Mouse (Mus musculus): ENCODE results near the gene Ckap5. TPM values are rescaled to one million over a fixed set of nuclear protein-coding genes. Genes with fewer than 3 reads are reported as not detected.

Ckap5 gene
- polyA plus RNA-seq, 1 experiment from 2014 or later = 101 TPM

DNA sequence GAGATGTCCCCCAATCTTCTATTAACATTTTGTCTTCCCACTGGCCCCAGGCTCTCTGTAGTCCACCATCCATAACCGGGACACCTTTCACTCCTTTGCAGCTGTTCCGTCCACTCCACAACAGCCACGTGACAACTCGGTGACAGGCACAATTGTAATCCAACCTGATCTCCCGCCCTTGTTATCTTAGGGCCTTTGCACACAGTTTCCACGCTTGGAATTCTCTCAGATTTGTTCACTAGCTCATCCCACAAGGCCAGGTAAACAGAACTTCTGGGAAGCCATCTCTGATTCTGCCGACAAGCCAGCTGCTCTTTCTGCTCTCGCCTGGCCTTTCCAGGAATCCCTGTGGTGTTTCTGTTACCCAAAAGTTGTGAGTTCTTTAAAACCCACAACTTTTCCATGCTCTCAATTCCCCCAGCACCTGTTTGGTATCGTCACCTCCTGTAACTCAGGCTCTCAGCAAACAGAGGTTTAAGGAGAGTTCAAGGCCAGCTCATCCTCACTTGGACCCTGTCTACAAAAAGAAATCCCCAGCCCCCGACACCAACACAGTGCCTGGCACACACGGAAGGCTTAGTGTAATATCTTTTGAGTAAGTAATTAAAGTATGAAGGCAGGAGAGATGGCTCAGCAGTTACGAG is 106.9 kb downstream of the Ckap5 start:
- no peak overlapping the region for H3K27ac ChIP-seq (ENCODE audit: low read depth, low read length)
- 84% methylated on average over 12 of the region's 12 CpGs for WGBS
- H3K4me3 ChIP-seq (ENCODE audit: low read length) = no peak overlapping the region
- no peak for ATAC-seq
- no peak overlapping the region for H3K9ac ChIP-seq (ENCODE audit: low read depth, low read length)
- H3K27me3 ChIP-seq (replicated peaks; ENCODE audit: control insufficient read depth, insufficient read depth, low read length) = no peaks in the 10 kb centered on the region
- no peaks in the 10 kb centered on the region for H3K4me1 ChIP-seq (ENCODE audit: control insufficient read depth, insufficient read depth, low read depth, low read length)
- H3K36me3 ChIP-seq (ENCODE audit: control insufficient read depth, insufficient read depth, low read length) = no peaks in the 10 kb centered on the region
- no peak overlapping the region for H3K4me2 ChIP-seq (ENCODE audit: low read length)
- no peaks in the 10 kb centered on the region for H3K9me3 ChIP-seq (ENCODE audit: control insufficient read depth, low read length)

- no peaks in the 10 kb centered on the region for H3K4me1 ChIP-seq (ENCODE audit: control insufficient read depth, insufficient read depth, low read depth, low read length)
- no peak overlapping the region for H3K27ac ChIP-seq (ENCODE audit: low read depth, low read length)
- no peaks in the 10 kb centered on the region for H3K9me3 ChIP-seq (ENCODE audit: control insufficient read depth, low read length)
- H3K27me3 ChIP-seq (replicated peaks; ENCODE audit: control insufficient read depth, insufficient read depth, low read length) = no peaks in the 10 kb centered on the region
- H3K36me3 ChIP-seq (ENCODE audit: control insufficient read depth, insufficient read depth, low read length) = no peaks in the 10 kb centered on the region
- WGBS = 85% methylated on average over 9 of the region's 9 CpGs
- no peak overlapping the region for H3K4me2 ChIP-seq (ENCODE audit: low read length)
- no peak for ATAC-seq
- no peak overlapping the region for H3K4me3 ChIP-seq (ENCODE audit: low read length)
- H3K9ac ChIP-seq (ENCODE audit: low read depth, low read length) = no peak overlapping the region
These were observed 108.3 kb downstream of the Ckap5 start for GRCm38 (mm10) chr2:91634841-91635240.

DNA sequence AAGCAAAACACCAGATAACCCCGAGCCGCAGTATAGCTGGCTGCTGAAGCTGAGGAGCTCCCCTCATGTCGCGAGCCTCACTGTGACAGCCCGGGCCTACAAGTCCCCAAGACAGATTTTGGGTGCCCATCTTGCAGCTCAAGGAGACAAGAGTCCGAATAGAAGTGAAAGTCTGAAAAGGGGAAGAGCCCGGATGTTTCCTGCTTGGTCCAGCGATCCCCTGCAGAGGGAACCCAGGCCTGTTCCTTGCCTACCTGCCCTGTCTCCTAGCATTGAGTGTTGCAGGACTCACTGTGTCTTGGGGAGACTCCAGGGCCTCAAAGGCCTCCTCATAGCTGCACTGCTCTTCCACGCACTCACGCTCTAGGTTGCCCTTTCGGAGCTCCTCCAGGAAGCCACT is 108.9 kb downstream of the Ckap5 start:
- no peak for ATAC-seq
- H3K27ac ChIP-seq (ENCODE audit: low read depth, low read length) = no peak overlapping the region
- no peak overlapping the region for H3K4me2 ChIP-seq (ENCODE audit: low read length)

GRCm38 (mm10) chr2:91636229-91636628 is 109.7 kb downstream of the Ckap5 start, which contains the start of gene F2:
TSS of gene F2 (minus strand) at chr2:91636414.
- Histone ChIP-seq H3K9me3 (ENCODE audit: control insufficient read depth, low read length) (no peaks in the 10 kb centered on the region), H3K27me3 (replicated peaks; ENCODE audit: control insufficient read depth, insufficient read depth, low read length) (no peaks in the 10 kb centered on the region), H3K4me2 (ENCODE audit: low read length) (no peak within 1 kb of the TSS), H3K9ac (ENCODE audit: low read depth, low read length) (no peak within 1 kb of the TSS; the same call in 1 of the 2 replicates), H3K4me1 (ENCODE audit: control insufficient read depth, insufficient read depth, low read depth, low read length) (no peaks in the 10 kb centered on the region), H3K27ac (ENCODE audit: low read depth, low read length) (no peak within 1 kb of the TSS), H3K36me3 (ENCODE audit: control insufficient read depth, insufficient read depth, low read length) (no peaks in the 10 kb centered on the region), H3K4me3 (ENCODE audit: low read length) (no peak within 1 kb of the TSS)
- 91% methylated on average over 8 of the region's 8 CpGs for WGBS
- no peak for ATAC-seq

More for the DNA sequence above, 108.9 kb downstream of the Ckap5 start:
- Histone ChIP-seq H3K27me3 (replicated peaks; ENCODE audit: control insufficient read depth, insufficient read depth, low read length) (no peaks in the 10 kb centered on the region), H3K9ac (ENCODE audit: low read depth, low read length) (no peak overlapping the region), H3K4me3 (ENCODE audit: low read length) (no peak overlapping the region), H3K9me3 (ENCODE audit: control insufficient read depth, low read length) (no peaks in the 10 kb centered on the region), H3K4me1 (ENCODE audit: control insufficient read depth, insufficient read depth, low read depth, low read length) (no peaks in the 10 kb centered on the region), H3K36me3 (ENCODE audit: control insufficient read depth, insufficient read depth, low read length) (no peaks in the 10 kb centered on the region)
- 88% methylated on average over 11 of the region's 11 CpGs for WGBS

DNA sequence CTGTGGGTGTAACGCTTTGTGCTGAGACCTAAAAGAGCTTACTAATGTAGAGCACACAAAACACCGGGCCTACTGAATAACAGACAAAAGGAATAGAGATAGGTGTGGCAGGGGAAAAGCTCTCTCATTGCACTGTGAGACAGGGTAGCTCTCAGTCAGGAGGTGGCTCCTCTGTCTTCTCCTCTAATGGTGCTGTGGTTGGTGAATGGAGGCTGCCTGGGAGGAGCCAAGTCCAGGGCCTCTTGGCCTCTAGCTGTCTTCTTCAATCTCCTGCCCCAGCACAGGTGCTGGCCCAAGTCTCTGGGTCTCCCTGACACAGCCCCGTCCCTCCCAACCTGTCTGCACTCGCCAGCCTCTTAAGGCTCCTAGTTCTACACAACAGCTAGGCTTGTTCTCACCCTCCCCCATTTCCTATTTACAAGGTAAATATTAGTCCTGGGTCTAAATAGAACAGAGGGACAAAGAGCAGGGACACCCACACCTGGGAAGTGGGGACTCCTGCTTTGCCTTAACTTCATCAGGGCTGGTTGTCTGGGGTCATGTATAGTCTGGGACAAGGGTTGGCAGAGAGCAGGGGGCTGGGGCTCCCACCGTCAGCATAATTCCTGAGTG is 110.3 kb downstream of the Ckap5 start:
- no peak overlapping the region for H3K27ac ChIP-seq (ENCODE audit: low read depth, low read length)
- ATAC-seq = no peak
- no peaks in the 10 kb centered on the region for H3K4me1 ChIP-seq (ENCODE audit: control insufficient read depth, insufficient read depth, low read depth, low read length)
- no peak overlapping the region for H3K4me3 ChIP-seq (ENCODE audit: low read length)
- 81% methylated on average over 5 of the region's 5 CpGs for WGBS
- no peaks in the 10 kb centered on the region for H3K9me3 ChIP-seq (ENCODE audit: control insufficient read depth, low read length)
- H3K27me3 ChIP-seq (replicated peaks; ENCODE audit: control insufficient read depth, insufficient read depth, low read length) = no peaks in the 10 kb centered on the region
- no peak overlapping the region for H3K9ac ChIP-seq (ENCODE audit: low read depth, low read length)
- no peaks in the 10 kb centered on the region for H3K36me3 ChIP-seq (ENCODE audit: control insufficient read depth, insufficient read depth, low read length)
- H3K4me2 ChIP-seq (ENCODE audit: low read length) = no peak overlapping the region

DNA sequence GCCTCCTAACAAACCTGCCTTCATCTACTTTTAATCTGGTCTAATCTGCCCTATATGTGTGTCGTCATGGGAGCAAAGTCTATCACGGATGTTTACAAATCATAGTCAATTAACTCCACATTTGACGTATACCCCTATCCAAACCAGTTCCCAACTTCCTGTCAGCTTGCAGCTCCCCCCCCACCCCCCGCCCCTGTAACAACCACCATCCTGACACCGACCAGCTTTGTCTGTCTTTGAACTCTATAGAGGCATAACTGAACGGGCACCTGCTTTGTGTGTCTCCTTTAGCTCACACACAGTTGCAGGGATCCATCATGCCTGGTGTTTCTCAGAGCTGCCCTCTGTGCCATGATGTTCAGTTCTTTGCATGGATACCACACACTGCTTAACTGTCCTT is 112.4 kb downstream of the Ckap5 start:
- no peak for ATAC-seq
- H3K27me3 ChIP-seq (replicated peaks; ENCODE audit: control insufficient read depth, insufficient read depth, low read length) = no peaks in the 10 kb centered on the region
- H3K4me1 ChIP-seq (ENCODE audit: control insufficient read depth, insufficient read depth, low read depth, low read length) = no peaks in the 10 kb centered on the region
- 84% methylated on average over 6 of the region's 6 CpGs for WGBS
- no peak overlapping the region for H3K9ac ChIP-seq (ENCODE audit: low read depth, low read length)
- H3K27ac ChIP-seq (ENCODE audit: low read depth, low read length) = no peak overlapping the region
- no peaks in the 10 kb centered on the region for H3K36me3 ChIP-seq (ENCODE audit: control insufficient read depth, insufficient read depth, low read length)
- no peak overlapping the region for H3K4me3 ChIP-seq (ENCODE audit: low read length)
- no peak overlapping the region for H3K4me2 ChIP-seq (ENCODE audit: low read length)
- no peaks in the 10 kb centered on the region for H3K9me3 ChIP-seq (ENCODE audit: control insufficient read depth, low read length)

DNA sequence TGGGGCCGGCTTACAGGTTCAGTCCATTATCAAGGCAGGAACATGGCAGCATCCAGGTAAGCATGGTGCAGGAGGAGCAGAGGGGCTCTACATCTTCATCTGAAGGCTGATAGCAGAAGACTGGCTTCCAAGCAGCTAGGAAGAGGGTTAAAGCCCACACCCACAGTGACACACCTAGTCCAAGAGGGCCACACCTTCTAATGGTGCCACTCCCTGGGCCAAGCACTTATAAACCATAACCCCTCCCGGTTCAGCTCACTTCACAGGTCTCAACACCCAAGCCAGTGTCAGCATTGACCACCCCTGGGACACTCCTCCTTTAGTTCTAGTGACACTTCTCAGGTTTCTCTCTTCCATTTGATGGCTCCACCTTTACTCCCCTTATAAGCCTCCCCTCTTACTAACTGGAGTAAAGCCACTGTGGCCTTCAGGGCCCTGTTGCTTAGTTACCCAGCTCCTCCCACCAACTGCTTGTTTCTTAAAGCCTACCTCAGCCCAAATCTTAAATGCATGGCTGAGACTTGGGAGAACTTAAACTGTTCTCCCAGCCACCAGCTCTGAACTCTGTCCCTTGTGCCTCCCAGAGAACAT is 116.4 kb downstream of the Ckap5 start:
- 82% methylated on average over 2 of the region's 2 CpGs for WGBS

GRCm38 (mm10) chr2:91644021-91644420 is 117.5 kb downstream of the Ckap5 start:
- peaks cover 6% of the 10 kb centered on the region for H3K4me1 ChIP-seq (ENCODE audit: control insufficient read depth, insufficient read depth, low read depth, low read length)
- H3K9ac ChIP-seq (ENCODE audit: low read depth, low read length) = no peak overlapping the region
- WGBS = 94% methylated on average over 11 of the region's 11 CpGs
- H3K4me3 ChIP-seq (ENCODE audit: low read length) = no peak overlapping the region
- no peaks in the 10 kb centered on the region for H3K9me3 ChIP-seq (ENCODE audit: control insufficient read depth, low read length)
- H3K4me2 ChIP-seq (ENCODE audit: low read length) = no peak overlapping the region
- H3K36me3 ChIP-seq (ENCODE audit: control insufficient read depth, insufficient read depth, low read length) = peaks cover 32% of the 10 kb centered on the region
- no peaks in the 10 kb centered on the region for H3K27me3 ChIP-seq (replicated peaks; ENCODE audit: control insufficient read depth, insufficient read depth, low read length)
- ATAC-seq = no peak
- H3K27ac ChIP-seq (ENCODE audit: low read depth, low read length) = no peak overlapping the region

More for the DNA sequence above, 116.4 kb downstream of the Ckap5 start:
- Histone ChIP-seq H3K4me1 (ENCODE audit: control insufficient read depth, insufficient read depth, low read depth, low read length) (no peaks in the 10 kb centered on the region), H3K27me3 (replicated peaks; ENCODE audit: control insufficient read depth, insufficient read depth, low read length) (no peaks in the 10 kb centered on the region), H3K4me2 (ENCODE audit: low read length) (no peak overlapping the region), H3K36me3 (ENCODE audit: control insufficient read depth, insufficient read depth, low read length) (peaks cover 32% of the 10 kb centered on the region), H3K4me3 (ENCODE audit: low read length) (no peak overlapping the region), H3K27ac (ENCODE audit: low read depth, low read length) (no peak overlapping the region), H3K9me3 (ENCODE audit: control insufficient read depth, low read length) (no peaks in the 10 kb centered on the region), H3K9ac (ENCODE audit: low read depth, low read length) (no peak overlapping the region)
- no peak for ATAC-seq

- H3K4me2 ChIP-seq (ENCODE audit: low read length) = no peak overlapping the region
- WGBS = 96% methylated on average over 15 of the region's 15 CpGs
- H3K9ac ChIP-seq (ENCODE audit: low read depth, low read length) = no peak overlapping the region
- H3K4me1 ChIP-seq (ENCODE audit: control insufficient read depth, insufficient read depth, low read depth, low read length) = peaks cover 7% of the 10 kb centered on the region
- no peaks in the 10 kb centered on the region for H3K27me3 ChIP-seq (replicated peaks; ENCODE audit: control insufficient read depth, insufficient read depth, low read length)
- no peak overlapping the region for H3K27ac ChIP-seq (ENCODE audit: low read depth, low read length)
- H3K9me3 ChIP-seq (ENCODE audit: control insufficient read depth, low read length) = no peaks in the 10 kb centered on the region
- ATAC-seq = no peak
- peaks cover 32% of the 10 kb centered on the region for H3K36me3 ChIP-seq (ENCODE audit: control insufficient read depth, insufficient read depth, low read length)
- no peak overlapping the region for H3K4me3 ChIP-seq (ENCODE audit: low read length)
These were observed 118.8 kb downstream of the Ckap5 start for GRCm38 (mm10) chr2:91645354-91645753.

Data from hindbrain, embryonic 16.5 days (tissue).